Comparison of ENCODE assay signal across 21 mouse cellular contexts in genomic region chr6:15397485-15397884, GRCm38 (mm10).
DNase-seq lines count a peak whose midpoint lies in the region; ATAC-seq and TF ChIP-seq lines count a peak whose summit lies in the region.
"Had no signal": no experiment of that assay in that cellular context is flagged by ENCODE, and none has a peak within 500 bp of the region (broad histone marks: within the 10 kb centered on the region; RNA-seq: fewer than 3 reads in every experiment).

No protein-coding gene starts in this region.

- TF ChIP-seq EP300 in lung, postnatal 0 days (IDR thresholded peaks at IDR 0.05): no peak

- ATAC-seq in forebrain, embryonic 11.5 days (replicated peaks; ENCODE audit: low FRiP score): peak; percentile 88
- ATAC-seq in forebrain, embryonic 14.5 days: peak; percentile 85
- ATAC-seq in hindbrain, postnatal 0 days: peak; percentile 82
- ATAC-seq in lung, postnatal 0 days: no peak
- no peak for ATAC-seq in heart, embryonic 12.5 days (ENCODE audit: insufficient number of reproducible peaks, low FRiP score)
- ATAC-seq: activated CD4-positive, CD25-positive, alpha-beta regulatory T cell, adult 4 months had no signal

- no peak overlapping the region for H3K9ac ChIP-seq in forebrain, embryonic 11.5 days (ENCODE audit: low read length)
- no peak overlapping the region for H3K9ac ChIP-seq in forebrain, embryonic 14.5 days (ENCODE audit: low read length)
- no peak overlapping the region for H3K9ac ChIP-seq in hindbrain, postnatal 0 days (replicated peaks; ENCODE audit: low read length)
- no peak overlapping the region for H3K9ac ChIP-seq in lung, postnatal 0 days (replicated peaks; ENCODE audit: low read depth)
- H3K9ac ChIP-seq in heart, embryonic 12.5 days: no peak overlapping the region
- H3K9ac ChIP-seq: embryonic facial prominence, embryonic 13.5 days; liver, embryonic 13.5 days had no signal

- no peaks in the 10 kb centered on the region for H3K9me3 ChIP-seq in forebrain, embryonic 11.5 days (ENCODE audit: control insufficient read depth, low read length)
- no peaks in the 10 kb centered on the region for H3K9me3 ChIP-seq in forebrain, embryonic 10.5 days
- no peaks in the 10 kb centered on the region for H3K9me3 ChIP-seq in forebrain, embryonic 14.5 days (replicated peaks; ENCODE audit: control insufficient read depth, low read length)
- no peaks in the 10 kb centered on the region for H3K9me3 ChIP-seq in hindbrain, postnatal 0 days (ENCODE audit: low read length)
- H3K9me3 ChIP-seq in lung, postnatal 0 days (ENCODE audit: low read length): no peaks in the 10 kb centered on the region
- no peaks in the 10 kb centered on the region for H3K9me3 ChIP-seq in heart, embryonic 12.5 days (replicated peaks)
- H3K9me3 ChIP-seq: embryonic facial prominence, embryonic 13.5 days; liver, embryonic 13.5 days had no signal

- DNase-seq in forebrain, embryonic 11.5 days (ENCODE audit: low spot score): no peak
- no peak for DNase-seq in forebrain, embryonic 10.5 days (ENCODE audit: extremely low spot score, low spot score)
- DNase-seq in forebrain, embryonic 14.5 days (ENCODE audit: low spot score): peak; percentile 91
- peak; percentile 78 for DNase-seq in hindbrain, postnatal 0 days (ENCODE audit: low spot score)
- DNase-seq in retina, embryonic 14.5 days (ENCODE audit: low spot score): peak; percentile 77
- no peak for DNase-seq in lung, postnatal 0 days (ENCODE audit: low spot score)
- DNase-seq in left cerebral cortex, adult 11 months (ENCODE audit: low spot score): no peak
- DNase-seq: cerebellum, postnatal 25 days; gastrocnemius, postnatal 14 days; heart, postnatal 36 days; kidney, adult 2 months; kidney, postnatal 4 days; layer of hippocampus, postnatal 36 days; liver, embryonic 13.5 days; right cerebral cortex, postnatal 14 days; thymus, postnatal 14 days had no signal

- no peak overlapping the region for H3K4me3 ChIP-seq in forebrain, embryonic 11.5 days (ENCODE audit: low read depth, low read length)
- no peak overlapping the region for H3K4me3 ChIP-seq in forebrain, embryonic 10.5 days
- no peak overlapping the region for H3K4me3 ChIP-seq in forebrain, embryonic 14.5 days (ENCODE audit: low read depth, low read length)
- H3K4me3 ChIP-seq in hindbrain, postnatal 0 days (ENCODE audit: low read length): no peak overlapping the region
- no peak overlapping the region for H3K4me3 ChIP-seq in lung, postnatal 0 days (ENCODE audit: low read depth, low read length)
- no peak overlapping the region for H3K4me3 ChIP-seq in heart, embryonic 12.5 days
- H3K4me3 ChIP-seq: embryonic facial prominence, embryonic 13.5 days; liver, embryonic 13.5 days had no signal

- H3K27me3 ChIP-seq in forebrain, embryonic 11.5 days (ENCODE audit: control insufficient read depth, insufficient read depth, low read length): no peaks in the 10 kb centered on the region
- H3K27me3 ChIP-seq in forebrain, embryonic 10.5 days (ENCODE audit: poor library complexity, severe bottlenecking): no peaks in the 10 kb centered on the region
- H3K27me3 ChIP-seq in forebrain, embryonic 14.5 days (replicated peaks; ENCODE audit: control insufficient read depth, insufficient read depth, low read length): no peaks in the 10 kb centered on the region; the same call in 1 of the 2 replicates
- 0 out of 2 replicates have a peak, but pooled peaks cover 5% of the 10 kb centered on the region for H3K27me3 ChIP-seq in hindbrain, postnatal 0 days (ENCODE audit: insufficient read depth, low read length)
- no peaks in the 10 kb centered on the region for H3K27me3 ChIP-seq in lung, postnatal 0 days (replicated peaks; ENCODE audit: insufficient read depth, low read length)
- H3K27me3 ChIP-seq in heart, embryonic 12.5 days (replicated peaks): no peaks in the 10 kb centered on the region
- H3K27me3 ChIP-seq: embryonic facial prominence, embryonic 13.5 days; liver, embryonic 13.5 days had no signal

- no peak for TF ChIP-seq CTCF in hindbrain, postnatal 0 days (IDR thresholded peaks at IDR 0.05; ENCODE audit: low read depth)
- no peak for TF ChIP-seq CTCF in lung, postnatal 0 days (IDR thresholded peaks at IDR 0.05)

- no peak overlapping the region for H3K4me2 ChIP-seq in forebrain, embryonic 11.5 days (ENCODE audit: low read depth, low read length, severe bottlenecking)
- H3K4me2 ChIP-seq in forebrain, embryonic 14.5 days (ENCODE audit: low read length): no peak overlapping the region
- H3K4me2 ChIP-seq in hindbrain, postnatal 0 days (ENCODE audit: low read depth, low read length): no peak overlapping the region
- no peak overlapping the region for H3K4me2 ChIP-seq in lung, postnatal 0 days (replicated peaks; ENCODE audit: low read depth, low read length)
- no peak overlapping the region for H3K4me2 ChIP-seq in heart, embryonic 12.5 days
- H3K4me2 ChIP-seq: embryonic facial prominence, embryonic 13.5 days; heart, embryonic 11.5 days; liver, embryonic 13.5 days had no signal

- H3K4me1 ChIP-seq in forebrain, embryonic 11.5 days (replicated peaks; ENCODE audit: control insufficient read depth, insufficient read depth, low read length): peaks cover 11% of the 10 kb centered on the region
- H3K4me1 ChIP-seq in forebrain, embryonic 10.5 days: peaks cover 56% of the 10 kb centered on the region
- peaks cover 25% of the 10 kb centered on the region for H3K4me1 ChIP-seq in forebrain, embryonic 14.5 days (ENCODE audit: control insufficient read depth, insufficient read depth, low read length)
- no peaks in the 10 kb centered on the region for H3K4me1 ChIP-seq in hindbrain, postnatal 0 days (ENCODE audit: insufficient read depth, low read length)
- H3K4me1 ChIP-seq in lung, postnatal 0 days (ENCODE audit: insufficient read depth, low read depth, low read length): no peaks in the 10 kb centered on the region
- no peaks in the 10 kb centered on the region for H3K4me1 ChIP-seq in heart, embryonic 12.5 days (replicated peaks)
- H3K4me1 ChIP-seq: embryonic facial prominence, embryonic 13.5 days; liver, embryonic 13.5 days had no signal

- 28% methylated on average over 5 of the region's 5 CpGs for WGBS in forebrain, embryonic 11.5 days
- WGBS in forebrain, embryonic 10.5 days: 40% methylated on average over 5 of the region's 5 CpGs
- WGBS in forebrain, embryonic 14.5 days: 6% methylated on average over 5 of the region's 5 CpGs
- WGBS in hindbrain, postnatal 0 days: 19% methylated on average over 5 of the region's 5 CpGs
- 63% methylated on average over 5 of the region's 5 CpGs for WGBS in lung, postnatal 0 days
- WGBS in heart, embryonic 12.5 days: 78% methylated on average over 5 of the region's 5 CpGs

- H3K36me3 ChIP-seq in forebrain, embryonic 11.5 days (ENCODE audit: control insufficient read depth, insufficient read depth, low read length): no peaks in the 10 kb centered on the region
- H3K36me3 ChIP-seq in forebrain, embryonic 10.5 days (replicated peaks): peaks cover 7% of the 10 kb centered on the region
- 0 out of 2 replicates have a peak, but pooled peaks cover 3% of the 10 kb centered on the region for H3K36me3 ChIP-seq in forebrain, embryonic 14.5 days (ENCODE audit: control insufficient read depth, insufficient read depth, low read length)
- H3K36me3 ChIP-seq in hindbrain, postnatal 0 days (ENCODE audit: insufficient read depth, low read length): no peaks in the 10 kb centered on the region
- no peaks in the 10 kb centered on the region for H3K36me3 ChIP-seq in lung, postnatal 0 days (ENCODE audit: insufficient read depth, low read length)
- H3K36me3 ChIP-seq in heart, embryonic 12.5 days: peaks cover 3% of the 10 kb centered on the region; the same call in 1 of the 2 replicates
- H3K36me3 ChIP-seq: embryonic facial prominence, embryonic 13.5 days; liver, embryonic 13.5 days had no signal

- no peak overlapping the region for H3K27ac ChIP-seq in forebrain, embryonic 11.5 days (ENCODE audit: low read depth, low read length)
- H3K27ac ChIP-seq in forebrain, embryonic 10.5 days: no peak overlapping the region
- H3K27ac ChIP-seq in forebrain, embryonic 14.5 days (ENCODE audit: low read depth, low read length): no peak overlapping the region
- no peak overlapping the region for H3K27ac ChIP-seq in hindbrain, postnatal 0 days
- H3K27ac ChIP-seq in lung, postnatal 0 days (ENCODE audit: low read length): no peak overlapping the region
- no peak overlapping the region for H3K27ac ChIP-seq in heart, embryonic 12.5 days (ENCODE audit: poor library complexity, severe bottlenecking)
- H3K27ac ChIP-seq: embryonic facial prominence, embryonic 13.5 days; liver, embryonic 13.5 days; stomach, postnatal 0 days had no signal

Comparison
In these comparisons a context has a peak if more than half of its experiments do, and no peak if none do; other contexts are left out.
1. DNase-seq: peak in forebrain, embryonic 14.5 days (single experiment), hindbrain, postnatal 0 days (single experiment) and retina, embryonic 14.5 days (single experiment); none in forebrain, embryonic 11.5 days (single experiment), forebrain, embryonic 10.5 days (single experiment), lung, postnatal 0 days (single experiment) and left cerebral cortex, adult 11 months (single experiment).
2. ATAC-seq: peak in forebrain, embryonic 11.5 days (single experiment), forebrain, embryonic 14.5 days (single experiment) and hindbrain, postnatal 0 days (single experiment); none in lung, postnatal 0 days (single experiment) and heart, embryonic 12.5 days (single experiment).